Comparison of ENCODE assay signal across 10 mouse cellular contexts in the genomic region with DNA sequence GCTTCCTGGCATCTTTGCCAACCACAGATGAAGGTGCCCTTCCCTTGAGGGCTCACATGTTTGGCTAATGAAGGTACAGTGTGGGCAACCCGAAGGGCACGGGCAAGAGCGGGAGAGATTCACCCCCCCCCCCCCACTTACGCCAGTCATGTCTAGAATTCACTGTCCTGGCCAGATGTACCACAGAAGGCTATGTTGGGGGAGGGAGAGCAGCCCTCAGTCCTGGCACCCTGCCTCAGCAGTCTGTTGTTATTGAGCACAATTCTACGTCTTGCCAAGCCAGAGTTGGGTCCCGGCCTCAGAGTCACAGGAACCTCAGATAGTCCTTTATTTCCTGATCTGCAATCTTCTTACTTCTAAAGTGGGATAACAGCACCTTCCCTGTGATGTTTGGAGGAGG.
DNase-seq lines count a peak whose midpoint lies in the region; ATAC-seq and TF ChIP-seq lines count a peak whose summit lies in the region.
"Had no signal": no experiment of that assay in that cellular context is flagged by ENCODE, and none has a peak within 500 bp of the region (broad histone marks: within the 10 kb centered on the region; RNA-seq: fewer than 3 reads in every experiment).

No protein-coding gene starts in this region.

- no peak overlapping the region for H3K27ac ChIP-seq in forebrain, embryonic 13.5 days
- H3K27ac ChIP-seq in forebrain, embryonic 11.5 days (ENCODE audit: low read depth, low read length), result no peak overlapping the region
- H3K27ac ChIP-seq in lung, embryonic 14.5 days (ENCODE audit: low read depth), result no peak overlapping the region
- H3K27ac ChIP-seq in lung, postnatal 0 days (ENCODE audit: low read length), result no peak overlapping the region
- H3K27ac ChIP-seq: embryonic facial prominence, embryonic 13.5 days; limb, embryonic 12.5 days had no signal

- H3K4me3 ChIP-seq in forebrain, embryonic 13.5 days, result no peak overlapping the region
- H3K4me3 ChIP-seq in forebrain, embryonic 11.5 days (ENCODE audit: low read depth, low read length), result no peak overlapping the region
- no peak overlapping the region for H3K4me3 ChIP-seq in lung, embryonic 14.5 days (ENCODE audit: low read depth, low read length)
- no peak overlapping the region for H3K4me3 ChIP-seq in lung, postnatal 0 days (ENCODE audit: low read depth, low read length)
- H3K4me3 ChIP-seq: embryonic facial prominence, embryonic 13.5 days; limb, embryonic 12.5 days had no signal

- H3K9ac ChIP-seq in forebrain, embryonic 13.5 days, result no peak overlapping the region
- H3K9ac ChIP-seq in forebrain, embryonic 11.5 days (ENCODE audit: low read length), result no peak overlapping the region
- no peak overlapping the region for H3K9ac ChIP-seq in lung, embryonic 14.5 days
- H3K9ac ChIP-seq in lung, postnatal 0 days (replicated peaks; ENCODE audit: low read depth), result no peak overlapping the region
- H3K9ac ChIP-seq: embryonic facial prominence, embryonic 13.5 days; limb, embryonic 12.5 days had no signal

- WGBS in forebrain, embryonic 13.5 days, result 86% methylated on average over 6 of the region's 6 CpGs
- WGBS in forebrain, embryonic 11.5 days, result 81% methylated on average over 6 of the region's 6 CpGs
- WGBS in lung, embryonic 14.5 days, result 73% methylated on average over 6 of the region's 6 CpGs
- WGBS in lung, postnatal 0 days, result 46% methylated on average over 6 of the region's 6 CpGs

- DNase-seq in forebrain, embryonic 11.5 days (ENCODE audit: low spot score), result no peak
- peak; percentile 63 for DNase-seq in lung, embryonic 14.5 days
- DNase-seq in lung, postnatal 0 days (ENCODE audit: low spot score), result no peak
- DNase-seq in heart, adult 8-10 months (ENCODE audit: low spot score), result peak; percentile 55
- peak; percentile 34 for DNase-seq in lung, postnatal 25 days (ENCODE audit: low spot score)
- DNase-seq in left cerebral cortex, adult 8-10 months (ENCODE audit: low spot score in 2 of 2), result no peak

- H3K4me2 ChIP-seq in forebrain, embryonic 13.5 days, result no peak overlapping the region
- H3K4me2 ChIP-seq in forebrain, embryonic 11.5 days (ENCODE audit: low read depth, low read length, severe bottlenecking), result no peak overlapping the region
- H3K4me2 ChIP-seq in lung, embryonic 14.5 days, result no peak overlapping the region
- no peak overlapping the region for H3K4me2 ChIP-seq in lung, postnatal 0 days (replicated peaks; ENCODE audit: low read depth, low read length)
- H3K4me2 ChIP-seq: embryonic facial prominence, embryonic 13.5 days; limb, embryonic 12.5 days had no signal

- no peaks in the 10 kb centered on the region for H3K27me3 ChIP-seq in forebrain, embryonic 13.5 days
- no peaks in the 10 kb centered on the region for H3K27me3 ChIP-seq in forebrain, embryonic 11.5 days (ENCODE audit: control insufficient read depth, insufficient read depth, low read length)
- no peaks in the 10 kb centered on the region for H3K27me3 ChIP-seq in lung, embryonic 14.5 days (ENCODE audit: insufficient read depth, low read length)
- H3K27me3 ChIP-seq in lung, postnatal 0 days (replicated peaks; ENCODE audit: insufficient read depth, low read length), result no peaks in the 10 kb centered on the region
- H3K27me3 ChIP-seq: embryonic facial prominence, embryonic 13.5 days had no signal

- H3K36me3 ChIP-seq in forebrain, embryonic 13.5 days (ENCODE audit: poor library complexity, severe bottlenecking), result no peaks in the 10 kb centered on the region
- no peaks in the 10 kb centered on the region for H3K36me3 ChIP-seq in forebrain, embryonic 11.5 days (ENCODE audit: control insufficient read depth, insufficient read depth, low read length)
- no peaks in the 10 kb centered on the region for H3K36me3 ChIP-seq in lung, embryonic 14.5 days (ENCODE audit: insufficient read depth)
- no peaks in the 10 kb centered on the region for H3K36me3 ChIP-seq in lung, postnatal 0 days (ENCODE audit: insufficient read depth, low read length)
- H3K36me3 ChIP-seq: embryonic facial prominence, embryonic 13.5 days; limb, embryonic 12.5 days had no signal

- peak; percentile 48; the same call in 1 of the 2 replicates for ATAC-seq in forebrain, embryonic 13.5 days
- ATAC-seq in forebrain, embryonic 11.5 days (replicated peaks; ENCODE audit: low FRiP score), result no peak
- ATAC-seq in lung, embryonic 14.5 days (ENCODE audit: insufficient read depth), result no peak
- no peak for ATAC-seq in lung, postnatal 0 days
- ATAC-seq in CD4-positive, CD25-positive, alpha-beta regulatory T cell, adult 4 months, result no peak

- no peak for TF ChIP-seq EP300 in lung, postnatal 0 days (IDR thresholded peaks at IDR 0.05)

- no peak for TF ChIP-seq CTCF in lung, embryonic 14.5 days (IDR thresholded peaks at IDR 0.05; ENCODE audit: low read depth)
- no peak for TF ChIP-seq CTCF in lung, postnatal 0 days (IDR thresholded peaks at IDR 0.05)

- H3K4me1 ChIP-seq in forebrain, embryonic 13.5 days, result peaks cover 12% of the 10 kb centered on the region
- H3K4me1 ChIP-seq in forebrain, embryonic 11.5 days (replicated peaks; ENCODE audit: control insufficient read depth, insufficient read depth, low read length), result no peaks in the 10 kb centered on the region
- H3K4me1 ChIP-seq in lung, embryonic 14.5 days (ENCODE audit: insufficient read depth), result no peaks in the 10 kb centered on the region
- H3K4me1 ChIP-seq in lung, postnatal 0 days (ENCODE audit: insufficient read depth, low read depth, low read length), result no peaks in the 10 kb centered on the region

- H3K9me3 ChIP-seq in forebrain, embryonic 13.5 days (replicated peaks), result no peaks in the 10 kb centered on the region
- no peaks in the 10 kb centered on the region for H3K9me3 ChIP-seq in forebrain, embryonic 11.5 days (ENCODE audit: control insufficient read depth, low read length)
- no peaks in the 10 kb centered on the region for H3K9me3 ChIP-seq in lung, embryonic 14.5 days (ENCODE audit: low read depth, low read length)
- no peaks in the 10 kb centered on the region for H3K9me3 ChIP-seq in lung, postnatal 0 days (ENCODE audit: low read length)
- H3K9me3 ChIP-seq: embryonic facial prominence, embryonic 13.5 days; limb, embryonic 12.5 days had no signal

Comparison
In these comparisons a context has a peak if more than half of its experiments do, and no peak if none do; other contexts are left out.
1. DNase-seq: peak in lung, embryonic 14.5 days (single experiment), heart, adult 8-10 months (single experiment) and lung, postnatal 25 days (single experiment); none in forebrain, embryonic 11.5 days (single experiment), lung, postnatal 0 days (single experiment) and left cerebral cortex, adult 8-10 months (0 of 2).